Mouse (Mus musculus) brain, embryonic 14.5 days (tissue): ENCODE data around the gene Fshr.

Source experiments
- CTCF ChIP-seq: fragments of 200-500 bp; IDR thresholded peaks from 2 replicates; pipeline ENCODE4 v1.5.1; 2012; ENCODE audit warnings: inconsistent platforms, mild to moderate bottlenecking, moderate library complexity, borderline replicate concordance; ENCODE audit not compliant: insufficient read depth, insufficient read length; ENCODE audit errors: extremely low read depth
- POLR2A ChIP-seq: fragments of 200-500 bp; IDR thresholded peaks from 2 replicates; pipeline ENCODE4 v1.6.1; 2012; ENCODE audit warnings: mild to moderate bottlenecking, inconsistent platforms, borderline replicate concordance; ENCODE audit not compliant: poor library complexity, insufficient read depth, insufficient read length, severe bottlenecking; ENCODE audit errors: extremely low read depth

- no peak for TF ChIP-seq POLR2A
- no peak for TF ChIP-seq CTCF
Measured at GRCm38 (mm10) chr17:89100719-89101350, 99.6 kb downstream of the Fshr start.
